Mouse (Mus musculus) ES-CJ7 (cell line): ENCODE measurements around the gene Ppp4c.

Source experiments
- DNase-seq: peaks from one replicate; pipeline ENCODE4 v3.0.0; 2011; ENCODE audit warnings: low read depth, low spot score

The Ppp4c gene

DNA sequence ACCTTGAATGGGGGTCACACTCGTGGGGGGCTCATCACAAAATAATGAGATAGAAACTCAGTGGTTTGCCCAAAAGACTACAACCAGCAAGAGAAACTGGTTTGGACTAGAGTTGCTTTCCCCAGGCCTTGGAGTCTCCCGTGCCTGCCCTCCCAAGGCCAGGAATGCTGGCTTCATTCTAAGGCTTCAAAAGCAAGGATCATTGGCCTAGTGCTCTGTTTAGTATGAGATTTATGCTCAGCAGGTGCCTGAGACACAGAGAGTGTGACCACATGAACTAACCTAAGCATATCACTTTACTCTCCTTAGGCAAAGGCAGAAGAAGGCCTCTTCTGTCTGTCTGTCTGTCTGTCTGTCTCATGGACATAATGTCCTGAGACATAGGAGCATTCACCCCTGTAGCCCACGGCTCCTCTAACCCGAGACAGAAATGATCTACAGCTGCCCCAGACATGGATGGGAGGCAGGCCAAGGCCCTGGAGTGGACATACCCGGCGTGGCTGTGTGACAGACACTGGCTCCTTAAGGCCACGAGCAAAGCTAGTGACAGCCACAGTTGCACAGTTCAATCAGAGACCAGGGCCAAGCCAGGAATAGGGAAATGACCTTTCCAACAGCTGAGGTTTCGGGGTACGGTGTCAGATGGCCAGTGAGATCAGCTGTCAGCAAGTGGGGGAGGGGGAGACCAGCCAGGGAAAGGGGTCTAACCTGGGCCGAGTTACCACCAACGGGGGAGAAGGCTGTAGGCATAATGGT is 10.0 kb upstream of the Ppp4c start:
- DNase-seq = no peak

DNA sequence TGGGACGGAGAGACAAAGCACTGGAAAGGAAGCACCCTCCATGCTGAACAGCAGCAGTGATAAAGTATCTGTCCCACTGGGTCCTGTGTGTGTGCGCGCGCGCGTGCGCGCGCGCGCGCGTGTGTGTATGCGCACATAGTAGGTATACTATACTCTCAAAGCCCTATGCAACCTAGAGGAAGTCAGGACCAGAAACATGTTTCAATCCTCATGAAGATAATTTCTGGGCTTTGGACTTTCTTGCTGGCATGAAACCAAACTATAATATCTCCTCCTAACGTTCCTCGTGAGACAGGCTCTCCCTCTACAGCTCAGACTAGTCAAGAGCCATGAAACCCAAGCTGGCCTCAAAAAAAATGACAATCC is 8.7 kb upstream of the Ppp4c start:
- DNase-seq = no peak

DNA sequence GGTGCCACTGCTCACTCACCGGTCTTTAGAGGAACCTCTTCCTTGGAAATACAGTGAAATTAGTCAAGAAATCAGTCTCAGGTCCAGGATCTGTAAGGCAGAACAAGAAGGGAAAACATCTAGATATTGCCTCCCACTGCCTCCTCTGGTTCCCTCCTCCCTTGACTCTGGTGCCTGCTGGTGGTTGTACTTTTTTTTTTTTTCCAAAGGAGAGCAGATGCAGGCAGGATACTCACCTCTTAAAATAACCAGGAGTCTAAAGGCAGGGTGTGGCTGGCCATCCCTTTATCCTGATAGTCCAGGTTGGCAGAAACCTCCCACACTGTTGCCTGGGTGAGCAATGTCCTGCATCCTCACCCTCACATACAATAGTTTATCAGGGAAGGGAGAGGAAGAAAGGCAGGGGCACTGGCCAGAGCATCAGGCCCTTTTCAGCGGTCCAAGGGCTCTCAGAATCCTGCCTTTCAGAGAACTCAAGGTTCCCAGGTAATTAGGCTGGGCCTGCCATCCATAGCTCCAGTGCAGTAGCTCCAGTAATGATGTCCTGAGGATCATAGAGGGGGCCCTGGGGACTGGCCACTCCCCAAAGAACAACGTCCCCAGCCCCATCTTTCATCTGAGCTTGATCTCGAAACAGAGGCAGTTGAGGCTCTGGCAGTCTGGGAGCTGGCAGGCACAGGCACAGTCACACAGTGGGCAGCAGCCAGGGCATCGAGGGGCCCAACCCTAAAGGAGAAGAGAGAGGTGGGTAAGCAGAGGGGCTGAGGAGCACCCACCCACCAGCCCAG is 8.2 kb upstream of the Ppp4c start:
- DNase-seq = no peak

DNA sequence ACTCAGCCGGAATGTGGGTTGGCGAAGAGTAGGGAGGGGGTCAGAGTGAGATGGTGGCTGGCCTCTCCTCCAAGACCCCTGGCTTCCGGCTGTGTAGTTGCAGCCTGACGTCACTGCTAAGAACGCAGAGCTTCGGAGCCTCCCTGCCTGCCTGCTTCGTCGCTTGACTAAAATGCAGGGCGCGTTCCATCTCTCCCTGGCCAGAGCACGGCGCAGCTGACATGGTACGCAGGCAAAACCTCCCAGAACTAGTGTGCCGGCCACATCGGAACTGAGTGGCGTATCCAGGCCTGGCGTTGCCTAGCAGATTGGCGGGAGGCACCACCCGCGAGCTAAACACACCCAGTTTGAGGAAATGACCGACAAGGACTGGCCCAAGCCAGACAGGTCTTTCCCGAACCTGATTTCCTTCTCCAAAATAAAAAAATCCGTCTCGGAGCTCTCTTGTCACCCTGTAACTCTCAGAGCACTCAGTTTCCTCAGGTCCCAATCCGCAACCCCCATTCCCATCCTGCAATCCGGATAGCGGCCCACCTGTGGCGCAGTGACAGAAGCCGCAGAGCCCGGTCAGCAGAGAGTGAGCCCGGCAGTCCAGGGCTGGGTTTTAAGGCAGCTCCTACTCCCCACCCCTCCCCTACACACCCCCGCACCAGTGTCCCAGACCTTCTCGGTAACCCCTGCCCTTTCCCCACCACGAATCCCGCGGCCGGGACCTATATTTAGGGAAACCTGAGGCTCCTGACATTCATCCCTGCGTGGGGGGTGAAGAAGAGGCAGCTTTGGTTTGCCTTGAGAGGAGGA is 7.4 kb upstream of the Ppp4c start:
- no peak for DNase-seq

DNA sequence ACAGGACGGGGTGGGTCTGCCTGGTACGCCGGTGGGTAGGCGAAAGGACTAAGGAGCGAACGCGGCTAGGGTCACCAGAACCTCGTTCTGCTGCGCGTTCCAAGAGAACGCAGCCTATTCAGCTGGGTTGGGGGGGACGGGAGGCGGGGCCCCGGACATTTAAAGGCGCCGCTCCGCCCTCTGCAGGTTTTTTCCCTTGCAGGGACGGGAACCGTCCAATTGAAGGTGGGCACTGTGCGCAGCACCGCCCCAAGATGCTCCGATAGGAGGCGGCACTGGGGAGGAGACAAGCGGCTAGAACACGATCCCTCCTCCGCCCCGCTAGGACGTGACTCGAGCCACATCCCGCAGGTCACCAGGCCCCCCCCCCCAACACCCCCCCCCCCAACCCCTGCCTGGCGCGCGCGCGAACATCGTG is 6.8 kb upstream of the Ppp4c start:
- DNase-seq = peak; percentile 98

DNA sequence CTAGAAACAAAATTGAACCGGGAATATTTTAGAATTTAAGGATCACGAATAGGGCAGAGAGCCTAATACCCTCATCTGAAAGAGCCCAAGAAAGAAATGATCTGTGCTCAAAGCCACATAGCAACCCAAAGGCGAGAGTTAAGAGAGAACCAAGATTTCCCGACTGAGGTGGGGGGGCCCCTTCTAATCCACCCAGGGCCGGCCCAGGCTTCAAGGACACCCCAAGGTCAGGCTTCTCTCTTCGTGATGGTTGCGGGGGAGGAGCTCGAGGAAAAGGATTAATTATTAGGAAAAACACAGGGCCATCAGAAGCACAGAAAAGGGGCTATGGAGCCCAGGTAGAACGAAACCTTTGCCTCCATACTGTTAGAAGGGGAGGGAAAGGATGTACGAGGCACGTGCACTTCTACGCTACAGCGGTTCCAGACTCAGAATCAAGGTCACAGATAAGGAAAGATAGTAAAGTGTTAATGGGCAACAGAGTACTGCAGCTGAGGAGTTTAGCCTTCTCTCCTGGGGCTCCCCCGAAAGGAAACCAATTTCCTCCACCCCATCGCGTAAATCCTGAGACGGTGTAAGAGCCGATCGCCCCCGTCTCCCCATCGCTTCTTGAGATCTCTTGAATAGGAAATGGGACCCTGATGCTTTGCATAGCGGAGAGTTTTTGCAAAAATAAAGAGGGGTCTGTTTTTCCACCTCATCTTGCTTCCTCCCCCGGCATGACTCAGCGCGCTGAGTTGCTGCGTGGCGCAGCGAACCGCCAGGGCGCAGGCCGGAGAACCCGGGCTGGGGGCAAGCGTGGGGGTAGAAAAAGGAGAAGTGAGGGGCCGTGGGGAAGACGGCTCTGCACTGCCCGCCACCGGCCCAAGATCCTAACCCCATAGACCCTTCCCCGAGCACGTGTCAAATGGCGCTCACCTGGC is 6.1 kb upstream of the Ppp4c start:
- DNase-seq = peak; percentile 38

DNA sequence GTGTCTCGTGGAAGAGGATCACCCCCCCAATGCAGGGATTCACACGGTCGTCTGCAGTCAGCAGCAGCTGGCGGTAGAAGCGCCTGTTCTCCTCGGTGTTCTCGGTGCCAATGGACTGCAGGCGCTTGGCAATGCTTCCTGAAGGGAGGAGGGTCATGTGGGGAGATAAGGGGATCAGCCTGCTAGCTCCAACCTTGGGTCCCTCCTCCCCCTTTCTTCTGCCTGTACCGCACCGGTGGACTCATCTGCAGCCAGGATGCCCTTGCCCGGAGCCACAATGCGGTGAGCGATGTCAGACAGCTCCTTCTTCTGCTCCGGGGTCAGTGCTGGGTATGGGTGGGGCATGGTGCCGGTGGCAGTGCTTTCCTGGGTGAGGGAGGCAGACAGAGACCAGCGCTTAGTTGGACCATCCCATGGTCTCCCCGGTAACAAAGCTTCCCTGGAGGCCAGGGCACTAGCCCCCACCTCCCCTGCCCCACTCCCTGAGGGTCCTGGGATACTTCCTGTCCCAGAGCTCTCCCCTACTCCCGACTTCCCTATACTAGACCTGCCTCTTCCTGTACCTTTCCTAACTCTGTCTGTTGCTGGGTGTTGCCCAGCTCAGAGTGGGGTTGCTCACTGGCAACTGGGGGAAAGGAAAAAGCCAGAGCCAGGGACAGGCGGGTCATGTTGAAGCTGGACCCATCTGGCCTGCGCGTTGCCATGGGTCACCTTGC is 5.3 kb upstream of the Ppp4c start, which contains the start of gene Fam57b:
Gene Fam57b, plus strand, starts transcription at position 258 of the 716 bp plus-strand sequence.
- peak; percentile 39 for DNase-seq

DNA sequence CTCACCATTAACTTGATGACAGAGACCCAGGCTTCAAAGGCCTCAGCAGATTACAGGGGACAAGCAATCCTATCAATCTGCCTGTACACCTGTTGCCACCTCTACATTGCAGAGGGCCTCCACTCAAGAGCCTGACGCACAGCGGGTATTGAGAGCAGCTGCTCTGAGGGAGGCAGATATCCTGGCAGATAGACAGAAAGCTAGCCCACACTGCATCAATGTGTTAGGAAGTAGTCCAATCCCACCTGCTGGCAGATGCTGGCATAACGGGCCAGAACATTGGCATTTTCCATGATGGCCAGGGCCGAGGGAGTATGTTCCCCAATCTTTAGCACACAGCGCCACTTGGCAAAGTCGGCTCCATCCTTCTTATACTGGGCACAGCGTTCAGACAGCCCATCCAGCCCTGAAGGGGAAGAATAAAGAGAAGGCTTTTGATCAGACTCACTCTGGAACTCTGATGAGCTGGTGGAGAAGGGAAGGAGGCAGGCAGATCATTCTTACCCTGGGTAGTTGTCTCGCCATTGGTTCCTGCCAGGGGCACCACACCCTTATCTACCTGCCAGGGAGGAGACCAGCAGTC is 4.1 kb upstream of the Ppp4c start:
- peak; percentile 48 for DNase-seq

DNA sequence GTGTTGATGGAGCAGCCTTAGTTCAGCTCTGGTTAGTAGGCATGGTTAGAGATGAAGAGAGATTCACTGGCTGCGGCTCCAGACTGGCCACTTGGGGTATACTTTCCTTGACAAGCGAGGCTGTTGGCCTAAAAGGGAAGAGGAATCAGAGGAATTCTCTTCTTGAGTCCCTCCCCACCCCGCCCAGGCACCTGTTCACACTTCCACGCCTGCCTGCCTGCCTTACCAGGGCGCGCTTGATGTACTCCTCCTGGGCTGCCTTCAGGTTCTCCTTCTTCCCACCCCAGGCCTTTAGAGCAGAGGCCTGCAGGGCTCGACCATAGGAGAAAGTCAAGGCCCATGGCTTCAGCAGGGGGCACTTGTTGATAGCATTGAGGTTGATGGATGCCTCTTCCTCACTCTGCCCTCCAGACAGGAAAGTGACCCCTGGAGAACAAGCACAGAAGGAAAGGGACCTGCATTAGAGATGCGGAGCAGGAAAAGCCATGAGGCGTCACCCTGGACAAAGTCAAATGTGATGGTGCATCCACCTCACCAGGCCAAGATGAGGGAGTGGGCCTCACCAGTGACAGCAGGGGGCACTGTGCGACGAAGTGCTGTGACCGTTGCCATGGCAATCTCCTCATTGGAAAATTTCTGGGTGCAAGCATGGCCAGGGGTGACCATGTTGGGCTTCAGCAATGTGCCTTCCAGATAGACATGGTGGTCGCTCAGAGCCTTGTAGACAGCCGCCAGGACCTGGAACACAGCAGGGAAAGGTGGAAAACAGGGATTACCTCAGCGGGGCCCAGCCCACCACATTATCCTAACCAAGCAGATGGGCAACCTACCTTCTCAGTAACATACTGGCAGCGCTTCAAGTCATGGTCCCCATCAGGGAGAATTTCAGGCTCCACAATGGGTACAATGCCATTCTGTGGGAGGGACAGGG is 3.4 kb upstream of the Ppp4c start:
- DNase-seq = no peak

DNA sequence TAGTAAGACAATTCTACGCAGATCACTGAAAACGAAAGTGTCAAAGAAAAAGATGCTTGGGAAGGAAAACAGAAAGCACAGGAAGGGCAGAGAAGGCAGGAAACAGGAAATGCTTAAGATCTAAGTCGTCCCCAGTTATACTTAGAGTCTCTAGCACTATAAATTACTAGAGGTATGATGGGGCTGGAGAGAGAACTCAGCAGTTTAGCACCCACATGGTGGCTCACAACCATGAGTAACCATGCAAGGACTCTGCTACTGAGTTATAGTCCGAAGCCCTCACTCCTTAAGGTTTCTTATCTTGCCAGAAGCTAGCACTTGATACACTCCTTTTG is 1.9 kb upstream of the Ppp4c start:
- no peak for DNase-seq

DNA sequence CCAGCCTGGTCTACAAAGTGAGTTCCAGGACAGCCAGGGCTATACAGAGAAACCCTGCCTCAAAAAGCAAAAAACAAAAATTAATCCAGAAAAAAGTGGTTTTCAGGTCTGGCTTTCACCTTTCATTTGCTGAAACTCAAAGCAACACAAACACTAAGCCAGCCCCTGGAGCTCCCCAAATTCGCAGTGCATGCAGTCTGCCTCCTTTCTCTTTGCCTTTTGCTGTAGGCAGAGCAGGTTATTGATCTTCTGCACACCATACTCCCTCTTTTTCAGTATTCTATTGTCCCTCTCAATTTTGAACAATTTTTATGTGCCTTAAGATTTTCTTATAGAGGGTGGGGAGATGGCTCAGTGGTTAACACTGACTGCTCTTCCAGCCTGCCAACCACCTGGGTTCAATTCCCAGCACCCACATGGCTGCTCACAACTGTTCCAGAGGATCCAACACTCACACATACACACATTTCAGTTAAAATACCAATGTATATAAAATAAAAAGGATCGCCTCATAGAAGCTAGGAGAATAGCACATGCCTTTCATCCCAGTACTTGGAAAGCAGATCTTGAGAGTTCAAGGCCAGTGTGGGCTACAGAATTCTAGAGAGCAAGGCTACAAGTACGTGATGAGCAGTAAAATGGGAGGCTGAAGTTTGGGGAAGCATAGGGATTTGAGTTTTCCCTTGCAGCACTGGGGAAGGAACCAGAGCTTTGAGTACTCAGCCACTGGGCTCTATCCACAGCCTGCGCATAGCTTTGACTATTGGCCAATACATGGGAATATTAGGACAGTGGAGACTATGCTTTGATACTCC is 1.4 kb upstream of the Ppp4c start:
- DNase-seq = no peak

DNA sequence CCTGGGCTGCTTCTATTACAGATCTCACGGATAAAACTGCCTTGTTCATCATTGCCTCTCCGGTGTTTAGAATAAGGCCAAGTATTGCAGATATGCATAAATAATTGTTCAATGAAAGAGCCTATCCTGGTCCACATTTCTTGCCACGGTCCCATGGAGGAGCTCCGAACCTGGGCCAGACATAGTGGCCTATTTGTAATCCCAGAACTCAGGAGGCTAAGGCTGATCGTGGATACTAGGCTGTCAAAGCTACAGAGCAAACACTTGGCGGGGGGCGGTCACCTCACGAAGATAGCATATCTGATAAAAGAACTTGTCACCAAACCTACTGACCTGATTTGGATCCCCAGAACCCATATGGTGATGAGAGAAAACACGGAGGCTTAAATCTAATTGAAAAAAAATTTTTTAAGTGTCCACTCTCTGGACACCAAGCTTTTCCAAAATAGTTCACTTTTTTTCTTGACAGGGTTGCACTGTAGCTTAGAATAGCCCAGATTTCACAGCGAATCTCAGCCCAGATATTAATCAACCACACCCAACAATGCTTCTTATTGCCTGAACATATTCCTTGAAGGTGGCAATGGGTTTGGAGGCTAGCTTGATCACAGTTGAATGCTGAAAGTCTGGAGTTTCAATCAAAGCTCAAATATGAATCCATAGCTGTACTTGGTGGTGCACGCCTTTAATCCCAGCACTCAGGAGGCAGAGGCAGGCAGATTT is 586 bp upstream of the Ppp4c start:
- no peak for DNase-seq

DNA sequence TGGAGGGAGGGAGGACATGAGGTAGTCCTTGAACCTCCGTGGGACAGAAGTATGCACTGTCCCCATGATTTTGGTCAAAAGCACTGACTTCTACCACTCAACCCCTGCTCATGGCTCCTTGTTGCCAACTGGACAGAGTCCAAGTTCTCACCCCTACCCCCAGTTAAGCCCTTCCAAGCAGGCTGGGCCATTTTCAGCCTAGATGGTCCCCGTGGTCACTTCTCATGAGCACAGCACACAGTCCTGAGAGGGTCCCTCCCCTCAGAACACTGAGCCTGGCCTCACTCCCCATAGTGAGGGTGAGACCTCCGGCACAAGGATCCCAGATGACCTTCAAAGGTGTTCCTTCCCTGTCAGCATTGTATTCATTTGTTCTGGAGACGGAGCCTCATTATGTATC is 3.2 kb downstream of the Ppp4c start:
- DNase-seq = no peak

DNA sequence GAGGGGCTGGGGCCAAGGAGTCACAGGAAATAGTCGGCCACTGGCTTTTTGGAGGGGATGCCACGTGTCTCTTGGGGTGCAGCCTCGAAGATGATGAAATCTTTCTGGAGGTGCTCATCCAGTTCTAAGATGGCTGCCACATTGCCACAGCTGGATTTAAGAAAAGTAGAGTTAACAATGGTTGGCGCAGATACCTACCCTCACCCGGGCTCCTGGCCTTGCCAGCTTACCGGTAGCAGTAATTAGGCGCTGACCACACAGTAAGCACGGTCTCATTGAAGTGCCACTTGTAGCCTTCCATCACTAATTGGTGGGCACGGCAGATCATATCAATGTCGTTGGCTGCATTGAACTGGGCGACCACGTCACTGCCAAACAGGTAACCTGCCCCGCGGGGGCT is 6.2 kb downstream of the Ppp4c start:
- no peak for DNase-seq

DNA sequence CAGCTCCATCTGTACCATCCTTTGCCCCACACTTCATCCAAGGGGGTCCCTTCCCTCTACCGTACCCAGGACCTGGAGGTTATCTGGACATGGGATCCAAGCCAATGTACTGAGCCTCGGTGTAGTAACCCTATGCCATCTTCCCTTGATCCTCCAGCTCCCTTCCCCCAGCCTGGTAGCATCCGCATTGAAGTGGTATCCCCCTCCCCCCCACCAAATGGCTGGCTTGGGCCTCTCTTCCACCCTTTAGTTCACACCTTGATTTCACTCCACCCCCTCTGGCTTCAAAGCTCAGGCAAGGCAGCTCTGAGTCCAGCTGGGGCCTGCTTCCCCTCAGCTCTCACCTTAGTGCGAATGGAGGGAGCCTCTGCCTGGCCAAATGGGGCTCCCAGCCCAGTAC is 7.2 kb downstream of the Ppp4c start:
- DNase-seq = peak; percentile 69

DNA sequence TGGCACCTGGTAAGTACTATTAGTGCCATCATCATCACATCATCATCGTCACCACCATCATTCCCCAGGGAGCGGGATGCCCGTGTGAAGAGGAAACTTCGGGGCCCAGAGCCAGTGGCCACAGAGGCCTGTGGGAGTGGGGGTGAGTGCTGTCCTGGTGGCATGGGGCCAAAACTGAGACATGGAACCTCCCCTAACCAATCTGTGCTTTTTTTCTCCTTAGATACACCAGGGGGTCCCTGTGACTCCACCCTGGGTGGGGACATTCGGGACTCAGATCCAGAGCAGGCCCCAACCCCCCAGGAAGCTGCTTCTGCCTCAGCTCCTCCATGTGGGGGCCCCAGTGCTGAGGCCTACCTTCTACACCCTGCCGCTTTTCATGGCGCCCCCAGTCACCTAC is 7.8 kb downstream of the Ppp4c start:
- DNase-seq = no peak

DNA sequence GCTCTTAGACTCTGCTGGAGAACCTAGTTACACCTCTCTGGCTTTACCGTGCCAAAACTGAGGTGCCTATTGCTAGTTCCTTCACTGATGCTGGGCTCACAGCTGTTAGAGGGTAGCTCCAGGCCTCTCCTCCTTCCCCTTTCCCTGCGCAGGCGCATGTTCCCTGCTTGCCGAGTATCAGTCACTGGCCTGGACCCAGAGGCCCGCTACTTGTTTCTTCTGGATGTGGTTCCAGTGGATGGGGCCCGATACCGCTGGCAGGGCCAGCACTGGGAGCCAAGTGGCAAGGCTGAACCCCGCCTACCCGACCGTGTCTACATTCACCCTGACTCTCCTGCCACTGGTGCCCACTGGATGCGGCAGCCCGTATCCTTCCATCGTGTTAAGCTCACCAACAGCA is 9.6 kb downstream of the Ppp4c start:
- DNase-seq = no peak
